Mouse (Mus musculus): Measurements from ENCODE around the gene Minpp1.

- TF ChIP-seq CTCF (IDR thresholded peaks at IDR 0.05; ENCODE audit: control insufficient read depth, insufficient read depth, insufficient replicate concordance, low read depth, low read length) (no peak), POLR2A (IDR thresholded peaks at IDR 0.05; ENCODE audit: control insufficient read depth, low read depth, low read length) (no peak)
Measured at GRCm38 (mm10) chr19:32498002-32498401, 12.4 kb downstream of the Minpp1 start.
